Mouse (Mus musculus) spleen, adult 2 months (tissue): ENCODE measurements around the gene Arhgef15. TPM values are rescaled to one million over a fixed set of nuclear protein-coding genes. Genes with fewer than 3 reads are reported as not detected.

ENCODE experiments used
- DNase-seq, 2 experiments: peaks; one replicate each; pipeline versions ENCODE4 v3.0.0 to v3.0.0-alpha.2; 2012 to 2021; ENCODE audit warnings: low spot score in 2 of 2, low read depth in 1 of 2
- H3K27ac ChIP-seq: fragments of 200-500 bp; 2 replicates; pipeline ENCODE4 v1.5.1; 2012; ENCODE audit warnings: low read length, inconsistent platforms; ENCODE audit not compliant: insufficient read depth
- H3K27me3 ChIP-seq: fragments of 200-500 bp; 2 replicates; pipeline ENCODE4 v1.6.1; 2012; ENCODE audit warnings: mild to moderate bottlenecking, moderate library complexity, low read length, inconsistent platforms; ENCODE audit not compliant: control insufficient read depth, insufficient read depth
- H3K36me3 ChIP-seq: fragments of 200-500 bp; 2 replicates; pipeline ENCODE4 v1.6.1; 2012; ENCODE audit warnings: mild to moderate bottlenecking, low read length, inconsistent platforms; ENCODE audit not compliant: control insufficient read depth, insufficient read depth
- H3K4me1 ChIP-seq: fragments of 200-500 bp; 2 replicates; pipeline ENCODE4 v1.6.1; 2011; ENCODE audit warnings: inconsistent platforms; ENCODE audit not compliant: control insufficient read depth, insufficient read depth, insufficient read length
- H3K4me3 ChIP-seq: fragments of 200-500 bp; 2 replicates; pipeline ENCODE4 v1.5.1; 2011; ENCODE audit warnings: mild to moderate bottlenecking, inconsistent platforms; ENCODE audit not compliant: insufficient read depth, insufficient read length; ENCODE audit errors: extremely low read depth
- CTCF ChIP-seq: fragments of 200-500 bp; IDR thresholded peaks from 2 replicates; pipeline ENCODE4 v1.5.1; 2011; ENCODE audit warnings: mild to moderate bottlenecking, inconsistent platforms; ENCODE audit not compliant: insufficient read depth, insufficient read length, insufficient replicate concordance; ENCODE audit errors: extremely low read depth
- POLR2A ChIP-seq: fragments of 200-500 bp; IDR thresholded peaks from 2 replicates; pipeline ENCODE4 v1.6.1; 2011; ENCODE audit warnings: low read depth, low read length, inconsistent platforms
- whole genome bisulfite sequencing: fragments of 180-500 bp; shearing (Covaris S2); methylation state at CpG from one replicate; pipeline ENCODE4 v1.1.7; 2018; 5-methylcytosine and 5-hydroxymethylcytosine counted together
- polyA plus RNA-seq: library from polyadenylated mRNA; depleted of rRNA; stranded (reverse); fragments of >200 nt; gene quantifications from 2 replicates; pipeline ENCODE4 v1.2.3, GENCODE M21; 2012

Gene Arhgef15
- polyA plus RNA-seq, 1 experiment: 11.0 TPM

DNA sequence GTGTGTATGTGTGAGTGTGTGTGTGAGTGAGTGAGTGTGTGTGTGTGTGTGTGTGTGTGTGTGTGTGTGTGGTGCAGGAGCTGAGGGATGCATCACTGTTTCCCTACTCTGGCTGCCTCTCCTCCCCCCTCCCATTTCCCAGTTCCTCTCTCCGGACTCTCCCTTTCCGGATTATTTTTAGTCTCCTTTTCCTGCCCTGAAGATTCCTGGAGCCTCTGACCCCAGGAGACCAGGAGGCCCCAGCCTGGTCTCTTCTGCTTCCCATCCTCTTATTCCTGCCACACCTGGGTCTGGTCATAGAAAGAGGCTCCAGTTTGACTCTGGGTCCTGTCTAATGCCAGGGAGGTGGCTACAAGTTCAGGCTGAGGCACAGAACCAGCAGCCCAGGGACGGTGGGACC is 1.2 kb downstream of the Arhgef15 start:
- DNase-seq: no peak
- Histone ChIP-seq H3K4me3 (peak overlapping the region; percentile 11; the same call in 1 of the 2 replicates), H3K4me1 (peaks cover 4% of the 10 kb centered on the region; the same call in 1 of the 2 replicates), H3K36me3 (no peaks in the 10 kb centered on the region), H3K27me3 (peaks cover 5% of the 10 kb centered on the region; the same call in 1 of the 2 replicates), H3K27ac (0 out of 2 replicates have a peak overlapping the region, but pooled peaks have one; percentile 43)
- 81% methylated on average over 3 of the region's 3 CpGs for WGBS
- TF ChIP-seq CTCF (no peak), POLR2A (no peak)

- peaks cover 4% of the 10 kb centered on the region; the same call in 1 of the 2 replicates for H3K4me1 ChIP-seq
- H3K27ac ChIP-seq: no peak overlapping the region
- DNase-seq: no peak
- TF ChIP-seq CTCF: no peak
- no peak for TF ChIP-seq POLR2A
- no peaks in the 10 kb centered on the region for H3K36me3 ChIP-seq
- H3K4me3 ChIP-seq: no peak overlapping the region
- peaks cover 5% of the 10 kb centered on the region; the same call in 1 of the 2 replicates for H3K27me3 ChIP-seq
- 77% methylated on average over 5 of the region's 5 CpGs for WGBS
These were observed 1.8 kb downstream of the Arhgef15 start for GRCm38 (mm10) chr11:68955473-68955872.

DNA sequence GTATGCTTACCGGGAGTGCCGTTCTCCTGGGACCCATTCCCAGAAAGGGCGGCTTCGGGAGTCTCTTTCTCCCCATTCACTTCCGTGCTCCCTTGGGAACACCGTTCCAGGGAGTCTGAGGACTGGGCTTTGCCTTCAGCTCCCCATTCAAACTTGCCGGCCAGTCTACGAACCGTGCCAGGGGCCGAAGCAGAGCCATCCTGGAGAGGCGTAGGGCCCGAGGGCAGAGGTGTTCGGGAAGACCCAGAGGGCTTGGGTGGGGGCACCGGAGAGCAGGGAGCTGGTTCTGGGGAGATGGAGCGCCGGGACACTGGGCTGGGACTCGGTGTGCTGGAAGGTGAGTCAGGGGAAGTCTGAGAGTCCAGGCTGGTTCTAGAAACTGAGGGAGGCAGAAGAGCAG is 2.9 kb downstream of the Arhgef15 start:
- H3K4me3 ChIP-seq: peak overlapping the region; percentile 6; the same call in 1 of the 2 replicates
- no peak overlapping the region for H3K27ac ChIP-seq
- H3K36me3 ChIP-seq: no peaks in the 10 kb centered on the region
- no peak for TF ChIP-seq POLR2A
- TF ChIP-seq CTCF: no peak
- H3K27me3 ChIP-seq: peaks cover 5% of the 10 kb centered on the region; the same call in 1 of the 2 replicates
- no peak for DNase-seq
- H3K4me1 ChIP-seq: peaks cover 4% of the 10 kb centered on the region; the same call in 1 of the 2 replicates
- 17% methylated on average over 17 of the region's 17 CpGs for WGBS

DNA sequence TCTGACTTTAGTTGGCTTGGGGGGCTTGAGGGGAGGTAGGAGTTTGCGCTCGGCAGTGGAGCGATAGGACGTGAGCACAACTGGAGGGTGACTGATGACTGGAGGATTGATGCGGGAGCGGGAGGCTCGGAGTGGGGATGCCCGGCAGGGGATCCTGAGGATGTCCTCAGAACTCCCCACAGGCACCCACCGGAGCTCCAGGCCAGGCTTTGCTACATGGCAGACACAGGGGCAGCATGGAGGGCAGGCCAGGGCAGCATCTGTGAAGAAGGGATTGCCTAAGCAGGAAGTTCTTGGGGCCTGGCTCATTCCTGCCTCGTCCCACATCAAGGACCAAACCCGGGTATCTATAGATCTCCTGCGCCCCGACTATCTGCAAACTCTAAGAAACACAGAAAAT is 3.4 kb downstream of the Arhgef15 start:
- Histone ChIP-seq H3K27ac (no peak overlapping the region), H3K27me3 (peaks cover 5% of the 10 kb centered on the region; the same call in 1 of the 2 replicates), H3K4me3 (no peak overlapping the region), H3K4me1 (peaks cover 4% of the 10 kb centered on the region; the same call in 1 of the 2 replicates), H3K36me3 (no peaks in the 10 kb centered on the region)
- TF ChIP-seq CTCF: no peak
- no peak for TF ChIP-seq POLR2A
- DNase-seq: no peak
- WGBS: 67% methylated on average over 13 of the region's 13 CpGs

GRCm38 (mm10) chr11:68947542-68947993 is 9.7 kb downstream of the Arhgef15 start:
- H3K27ac ChIP-seq: no peak overlapping the region
- no peak overlapping the region for H3K4me3 ChIP-seq
- no peaks in the 10 kb centered on the region for H3K36me3 ChIP-seq
- TF ChIP-seq POLR2A (no peak), CTCF (no peak)
- no peak for DNase-seq
- 75% methylated on average over 12 of the region's 12 CpGs for WGBS
- no peaks in the 10 kb centered on the region for H3K4me1 ChIP-seq
- H3K27me3 ChIP-seq: no peaks in the 10 kb centered on the region; the same call in 1 of the 2 replicates

DNA sequence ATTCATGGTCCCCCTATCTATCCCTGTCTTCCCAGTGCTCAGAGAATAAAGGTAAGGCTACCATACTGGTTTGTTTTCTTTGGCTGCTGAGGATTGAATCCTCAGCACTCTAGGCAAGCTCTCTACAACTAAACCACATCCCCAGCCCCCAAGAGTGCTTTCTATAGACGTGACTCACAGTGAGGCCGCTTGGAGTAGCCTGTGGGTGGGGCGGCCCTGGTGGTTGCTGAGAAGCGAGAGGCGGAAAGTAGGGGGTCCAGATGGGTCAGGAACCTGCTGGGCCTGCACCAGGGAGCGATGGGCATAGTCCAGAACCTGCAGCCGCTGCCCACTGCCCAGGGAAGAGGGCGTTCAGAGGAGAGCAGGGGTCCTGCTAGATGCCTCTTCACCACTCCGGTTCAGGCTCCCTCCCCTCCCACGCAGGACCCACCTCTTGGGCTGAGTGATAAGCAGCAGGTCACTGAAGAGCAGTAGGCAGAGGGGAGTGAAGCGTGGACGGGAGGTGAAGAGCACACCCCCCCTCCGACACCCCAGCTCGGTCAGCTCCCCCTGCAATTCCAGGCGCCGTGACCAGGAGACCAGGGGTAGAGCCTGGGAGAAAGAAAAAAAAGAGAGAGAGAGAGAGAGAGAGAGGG is 10.4 kb downstream of the Arhgef15 start:
- no peaks in the 10 kb centered on the region; the same call in 1 of the 2 replicates for H3K27me3 ChIP-seq
- no peaks in the 10 kb centered on the region for H3K36me3 ChIP-seq
- TF ChIP-seq POLR2A: no peak
- TF ChIP-seq CTCF: no peak
- no peak overlapping the region for H3K4me3 ChIP-seq
- H3K4me1 ChIP-seq: no peaks in the 10 kb centered on the region
- H3K27ac ChIP-seq: no peak overlapping the region
- no peak for DNase-seq
- WGBS: 73% methylated on average over 14 of the region's 16 CpGs

DNA sequence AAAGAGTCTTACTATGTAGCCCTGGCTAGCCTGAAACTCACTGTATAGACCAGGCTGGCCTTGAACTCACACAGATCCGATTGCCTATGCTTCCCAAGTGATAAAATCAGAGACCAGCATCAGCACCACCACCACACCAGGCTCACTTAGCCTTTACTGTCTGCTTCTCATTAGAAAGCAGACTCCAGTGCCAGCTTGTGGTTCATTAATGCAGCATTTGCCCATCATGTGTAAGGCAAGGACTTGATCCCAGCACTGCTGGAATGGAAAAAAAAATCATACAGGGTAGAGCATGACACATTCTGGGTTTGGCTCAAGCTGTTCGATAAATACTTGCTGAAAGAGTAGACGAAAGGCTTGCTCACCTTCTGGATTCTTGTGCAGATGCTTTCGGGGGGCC is 11.3 kb downstream of the Arhgef15 start:
- Histone ChIP-seq H3K27me3 (no peaks in the 10 kb centered on the region), H3K4me1 (no peaks in the 10 kb centered on the region), H3K4me3 (no peak overlapping the region), H3K36me3 (no peaks in the 10 kb centered on the region), H3K27ac (no peak overlapping the region)
- WGBS: 93% methylated on average over 4 of the region's 4 CpGs
- TF ChIP-seq CTCF (no peak), POLR2A (no peak)
- no peak for DNase-seq
